Mouse (Mus musculus): ENCODE results near the gene C8a. TPM values are rescaled to one million over a fixed set of nuclear protein-coding genes. Genes with fewer than 3 reads are reported as not detected.

The C8a gene
- 9.9 and 13.0 TPM in 2 replicates for polyA plus RNA-seq (2015; fragmentation: Nextera tagmentation; extraction: Ambion mirVana)

- peak; percentile 44; the same call in 1 of the 2 replicates for ATAC-seq (ENCODE audit: insufficient read depth)
- no peaks in the 10 kb centered on the region for H3K9me3 ChIP-seq (replicated peaks)
- WGBS (ENCODE audit: insufficient replicate concordance): 41% methylated on average over 3 of the region's 3 CpGs
- no peak within 1 kb of the TSS for H3K9ac ChIP-seq
- peak within 1 kb of the TSS; percentile 3 for H3K4me2 ChIP-seq
- H3K4me1 ChIP-seq (replicated peaks): no peaks in the 10 kb centered on the region
- no peaks in the 10 kb centered on the region for H3K27me3 ChIP-seq
- H3K4me3 ChIP-seq (replicated peaks): peak within 1 kb of the TSS; percentile 44
- H3K36me3 ChIP-seq (replicated peaks): no peaks in the 10 kb centered on the region
- peak within 1 kb of the TSS; percentile 49 for H3K27ac ChIP-seq (replicated peaks)
Observed at GRCm38 (mm10) chr4:104876323-104876722, at the start of gene C8a. Gene C8a, minus strand, starts transcription at chr4:104876398.

DNA sequence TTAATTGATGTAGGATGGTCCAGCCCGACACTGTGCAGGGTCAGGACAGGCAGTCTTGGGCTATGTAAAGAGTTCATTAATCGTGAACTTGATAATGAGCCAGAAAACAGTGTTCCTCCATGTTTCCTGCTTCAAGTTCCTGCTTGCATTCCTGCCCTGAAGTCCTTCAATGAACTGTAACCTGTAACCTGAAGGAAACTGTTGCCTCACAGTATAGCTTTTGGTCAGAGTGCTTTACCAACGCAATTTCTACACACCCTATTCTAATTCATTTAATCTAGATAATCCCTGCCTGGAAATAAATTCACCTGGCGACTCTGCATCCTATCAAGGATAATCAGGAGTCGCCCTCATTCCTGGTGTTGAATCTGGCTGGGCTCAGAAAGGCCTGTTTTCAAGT lies 49.2 kb upstream of the C8a start:
- H3K27ac ChIP-seq (replicated peaks): no peak overlapping the region
- H3K4me1 ChIP-seq (replicated peaks): no peaks in the 10 kb centered on the region
- H3K4me2 ChIP-seq: no peak overlapping the region
- H3K36me3 ChIP-seq (replicated peaks): no peaks in the 10 kb centered on the region
- ATAC-seq (ENCODE audit: insufficient read depth): no peak
- no peaks in the 10 kb centered on the region for H3K27me3 ChIP-seq
- no peaks in the 10 kb centered on the region for H3K9me3 ChIP-seq (replicated peaks)
- no peak overlapping the region for H3K4me3 ChIP-seq (replicated peaks)
- no peak overlapping the region for H3K9ac ChIP-seq
- 62% methylated on average over 5 of the region's 5 CpGs for WGBS (ENCODE audit: insufficient replicate concordance)

DNA sequence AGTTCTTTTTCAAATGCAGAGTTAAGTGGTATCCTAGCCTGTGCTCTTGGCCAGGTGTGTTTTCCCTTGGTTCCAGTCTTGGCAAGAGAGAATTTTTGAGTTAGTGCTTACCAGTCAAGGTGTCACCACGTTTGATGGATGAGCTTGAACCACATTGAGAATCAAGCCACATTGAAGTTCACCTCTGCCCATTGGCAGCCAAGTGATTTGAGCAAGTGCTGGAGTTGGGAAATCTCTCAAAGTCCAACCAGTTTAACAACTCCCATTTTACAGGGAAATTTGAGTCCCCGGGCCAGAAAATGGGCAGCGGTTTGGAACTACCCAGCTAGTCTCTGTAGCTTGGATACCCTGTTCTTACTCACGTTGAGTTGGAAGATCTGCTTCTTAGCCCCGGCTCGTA lies 41.8 kb upstream of the C8a start:
- 58% methylated on average over 6 of the region's 6 CpGs for WGBS (ENCODE audit: insufficient replicate concordance)
- H3K4me2 ChIP-seq: no peak overlapping the region
- no peaks in the 10 kb centered on the region for H3K4me1 ChIP-seq (replicated peaks)
- no peak overlapping the region for H3K9ac ChIP-seq
- no peaks in the 10 kb centered on the region for H3K36me3 ChIP-seq (replicated peaks)
- H3K27ac ChIP-seq (replicated peaks): no peak overlapping the region
- H3K27me3 ChIP-seq: no peaks in the 10 kb centered on the region
- H3K4me3 ChIP-seq (replicated peaks): no peak overlapping the region
- H3K9me3 ChIP-seq (replicated peaks): no peaks in the 10 kb centered on the region
- no peak for ATAC-seq (ENCODE audit: insufficient read depth)

DNA sequence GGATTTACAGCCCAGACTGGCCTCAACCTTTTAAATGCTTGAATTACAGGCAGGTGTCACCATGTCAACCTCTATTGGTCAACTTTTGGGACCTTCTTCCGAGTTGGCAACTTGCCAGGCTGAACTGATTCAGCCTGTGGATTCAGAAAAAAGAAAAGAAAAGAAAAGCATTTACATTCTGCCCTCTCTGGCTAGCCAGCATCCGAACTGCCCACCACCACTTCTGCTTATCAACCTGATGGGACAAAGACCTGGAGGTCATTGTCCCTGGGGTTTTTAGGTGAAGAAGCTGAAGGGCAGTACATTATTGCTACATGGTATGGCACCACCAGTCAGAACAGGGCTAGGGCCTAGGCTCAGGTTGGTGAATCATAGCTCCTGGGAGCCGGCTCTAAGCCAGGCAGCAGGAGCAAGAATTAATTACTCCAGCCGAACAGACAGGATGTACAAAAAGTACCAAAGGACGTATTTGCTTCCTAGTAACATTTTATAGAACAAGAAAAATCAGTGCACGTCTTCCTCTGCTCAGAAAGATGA lies 38.6 kb upstream of the C8a start:
- H3K36me3 ChIP-seq (replicated peaks): no peaks in the 10 kb centered on the region
- WGBS (ENCODE audit: insufficient replicate concordance): 42% methylated on average over 6 of the region's 6 CpGs

GRCm38 (mm10) chr4:104913291-104914129 lies 37.3 kb upstream of the C8a start, which contains the start of gene Fyb2:
Gene Fyb2, plus strand, starts transcription at chr4:104913456.
- Histone ChIP-seq H3K27ac (replicated peaks) (no peak within 1 kb of the TSS), H3K4me1 (replicated peaks) (no peaks in the 10 kb centered on the region), H3K4me2 (peak within 1 kb of the TSS; percentile 48), H3K36me3 (replicated peaks) (no peaks in the 10 kb centered on the region), H3K27me3 (no peaks in the 10 kb centered on the region), H3K4me3 (replicated peaks) (peak within 1 kb of the TSS; percentile 24), H3K9me3 (replicated peaks) (no peaks in the 10 kb centered on the region), H3K9ac (no peak within 1 kb of the TSS)
- ATAC-seq (ENCODE audit: insufficient read depth): no peak
- WGBS (ENCODE audit: insufficient replicate concordance): 17% methylated on average over 23 of the region's 23 CpGs

More for the DNA sequence above, 38.6 kb upstream of the C8a start:
- ATAC-seq (ENCODE audit: insufficient read depth): no peak
- Histone ChIP-seq H3K9ac (no peak overlapping the region), H3K4me1 (replicated peaks) (no peaks in the 10 kb centered on the region), H3K27me3 (no peaks in the 10 kb centered on the region), H3K4me2 (no peak overlapping the region), H3K27ac (replicated peaks) (no peak overlapping the region), H3K9me3 (replicated peaks) (no peaks in the 10 kb centered on the region), H3K4me3 (replicated peaks) (no peak overlapping the region)

DNA sequence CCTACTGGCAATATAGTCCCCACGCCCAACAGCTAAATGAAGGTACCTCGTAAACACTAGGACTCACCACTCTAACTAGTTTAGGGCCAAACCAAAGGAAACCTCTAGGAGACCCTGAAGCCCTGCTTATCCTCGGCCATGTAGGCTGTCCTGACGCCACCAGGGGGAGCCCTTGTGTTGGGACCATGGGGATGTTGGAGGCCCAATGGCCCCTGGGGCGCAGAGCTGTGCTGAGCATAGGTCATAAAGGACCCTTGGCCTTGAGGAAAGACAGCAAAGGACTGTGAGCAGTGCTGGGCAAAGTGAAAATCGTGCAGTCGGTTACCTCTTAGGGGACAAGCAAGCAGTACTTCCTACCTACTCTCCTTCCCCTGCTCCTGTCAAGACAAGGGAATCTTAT lies 35.5 kb upstream of the C8a start:
- 21% methylated on average over 7 of the region's 7 CpGs for WGBS (ENCODE audit: insufficient replicate concordance)
- Histone ChIP-seq H3K27me3 (no peaks in the 10 kb centered on the region), H3K36me3 (replicated peaks) (no peaks in the 10 kb centered on the region), H3K4me2 (no peak overlapping the region), H3K4me1 (replicated peaks) (no peaks in the 10 kb centered on the region), H3K4me3 (replicated peaks) (no peak overlapping the region), H3K9ac (no peak overlapping the region), H3K9me3 (replicated peaks) (no peaks in the 10 kb centered on the region), H3K27ac (replicated peaks) (no peak overlapping the region)
- no peak; the same call in 1 of the 2 replicates for ATAC-seq (ENCODE audit: insufficient read depth)

DNA sequence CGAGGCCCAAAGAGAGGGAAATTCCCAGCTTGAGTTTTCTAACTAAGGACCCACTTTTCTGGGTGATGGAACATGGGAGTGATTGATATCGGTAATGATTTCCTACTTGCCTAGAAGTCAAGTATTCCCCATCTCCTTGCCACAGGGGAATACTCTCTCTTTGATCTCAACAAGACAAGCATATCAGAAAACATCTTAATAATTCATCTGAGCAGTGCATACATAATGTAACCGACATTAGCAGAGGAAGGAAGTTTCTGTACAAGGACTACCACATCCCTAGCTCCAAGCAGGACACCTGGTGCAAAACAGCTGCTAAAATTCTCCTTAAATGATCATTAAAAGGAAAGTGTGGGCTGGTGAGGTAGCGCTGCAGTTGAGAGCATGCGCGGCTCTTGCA lies 28.9 kb upstream of the C8a start:
- Histone ChIP-seq H3K9me3 (replicated peaks) (no peaks in the 10 kb centered on the region), H3K4me1 (replicated peaks) (no peaks in the 10 kb centered on the region), H3K36me3 (replicated peaks) (no peaks in the 10 kb centered on the region), H3K4me2 (no peak overlapping the region), H3K4me3 (replicated peaks) (no peak overlapping the region), H3K27ac (replicated peaks) (no peak overlapping the region), H3K27me3 (no peaks in the 10 kb centered on the region), H3K9ac (no peak overlapping the region)
- 69% methylated on average over 6 of the region's 6 CpGs for WGBS (ENCODE audit: insufficient replicate concordance)
- ATAC-seq (ENCODE audit: insufficient read depth): no peak

GRCm38 (mm10) chr4:104902836-104903235 lies 26.6 kb upstream of the C8a start:
- 52% methylated on average over 2 of the region's 2 CpGs for WGBS (ENCODE audit: insufficient replicate concordance)
- H3K9ac ChIP-seq: no peak overlapping the region
- no peaks in the 10 kb centered on the region for H3K4me1 ChIP-seq (replicated peaks)
- no peak overlapping the region for H3K27ac ChIP-seq (replicated peaks)
- H3K4me2 ChIP-seq: no peak overlapping the region
- H3K4me3 ChIP-seq (replicated peaks): no peak overlapping the region
- no peaks in the 10 kb centered on the region for H3K36me3 ChIP-seq (replicated peaks)
- no peak for ATAC-seq (ENCODE audit: insufficient read depth)
- no peaks in the 10 kb centered on the region for H3K9me3 ChIP-seq (replicated peaks)
- H3K27me3 ChIP-seq: no peaks in the 10 kb centered on the region

DNA sequence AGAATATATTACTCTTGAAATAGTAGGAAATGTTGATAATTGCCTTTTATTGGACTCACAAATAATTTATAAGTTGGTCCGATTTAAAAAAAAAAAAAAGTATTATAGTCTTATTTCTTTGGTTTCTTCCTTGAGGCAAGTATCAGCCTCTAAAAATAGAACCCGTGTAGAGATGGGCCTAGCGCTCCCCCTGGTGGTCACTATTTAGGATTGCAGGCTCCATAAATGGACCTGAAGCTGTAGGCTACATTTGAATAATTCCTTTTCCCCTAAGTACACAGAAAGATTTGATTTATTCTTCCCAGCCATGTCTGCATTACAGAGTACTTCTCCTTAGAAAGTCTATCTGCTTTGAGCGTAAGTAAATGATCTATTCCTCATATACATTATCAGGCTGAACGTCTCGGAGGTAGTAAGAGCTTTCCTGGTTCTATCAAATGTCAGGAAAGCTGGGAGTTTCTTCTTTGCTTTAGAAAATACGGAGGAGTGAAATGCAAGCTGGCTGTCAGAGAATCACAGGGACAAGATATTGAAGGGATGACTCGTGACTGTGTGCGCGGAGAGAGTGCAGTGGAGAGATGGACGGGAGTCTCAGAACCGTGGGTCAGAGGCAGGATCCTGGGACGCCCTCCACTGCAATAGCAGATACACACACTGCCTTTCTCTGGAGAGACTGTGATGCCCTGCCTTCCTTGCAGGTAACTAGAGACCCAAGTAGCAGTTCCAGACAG lies 18.0 kb upstream of the C8a start:
- ATAC-seq (ENCODE audit: insufficient read depth): no peak
- 51% methylated on average over 13 of the region's 13 CpGs for WGBS (ENCODE audit: insufficient replicate concordance)

GRCm38 (mm10) chr4:104893588-104893987 lies 17.4 kb upstream of the C8a start:
- no peak for ATAC-seq (ENCODE audit: insufficient read depth)
- H3K9ac ChIP-seq: no peak overlapping the region

More for the DNA sequence above, 18.0 kb upstream of the C8a start:
- no peak overlapping the region for H3K27ac ChIP-seq (replicated peaks)
- no peak overlapping the region for H3K4me3 ChIP-seq (replicated peaks)
- H3K27me3 ChIP-seq: no peaks in the 10 kb centered on the region
- H3K9ac ChIP-seq: no peak overlapping the region
- H3K4me1 ChIP-seq (replicated peaks): no peaks in the 10 kb centered on the region
- no peaks in the 10 kb centered on the region for H3K9me3 ChIP-seq (replicated peaks)
- H3K4me2 ChIP-seq: no peak overlapping the region
- no peaks in the 10 kb centered on the region for H3K36me3 ChIP-seq (replicated peaks)

GRCm38 (mm10) chr4:104891708-104892107 lies 15.5 kb upstream of the C8a start:
- WGBS (ENCODE audit: insufficient replicate concordance): 65% methylated on average over 7 of the region's 7 CpGs
- Histone ChIP-seq H3K4me2 (no peak overlapping the region), H3K4me3 (replicated peaks) (no peak overlapping the region), H3K27me3 (no peaks in the 10 kb centered on the region), H3K36me3 (replicated peaks) (no peaks in the 10 kb centered on the region), H3K27ac (replicated peaks) (no peak overlapping the region), H3K9ac (no peak overlapping the region), H3K9me3 (replicated peaks) (no peaks in the 10 kb centered on the region), H3K4me1 (replicated peaks) (no peaks in the 10 kb centered on the region)
- ATAC-seq (ENCODE audit: insufficient read depth): no peak

More at GRCm38 (mm10) chr4:104893588-104893987, 17.4 kb upstream of the C8a start:
- no peak overlapping the region for H3K27ac ChIP-seq (replicated peaks)
- no peaks in the 10 kb centered on the region for H3K36me3 ChIP-seq (replicated peaks)
- H3K9me3 ChIP-seq (replicated peaks): no peaks in the 10 kb centered on the region
- H3K4me3 ChIP-seq (replicated peaks): no peak overlapping the region
- H3K27me3 ChIP-seq: no peaks in the 10 kb centered on the region
- H3K4me1 ChIP-seq (replicated peaks): no peaks in the 10 kb centered on the region
- WGBS (ENCODE audit: insufficient replicate concordance): 61% methylated on average over 5 of the region's 5 CpGs
- H3K4me2 ChIP-seq: no peak overlapping the region
